ENCODE assay signal across 10 mouse cellular contexts in the genomic region with DNA sequence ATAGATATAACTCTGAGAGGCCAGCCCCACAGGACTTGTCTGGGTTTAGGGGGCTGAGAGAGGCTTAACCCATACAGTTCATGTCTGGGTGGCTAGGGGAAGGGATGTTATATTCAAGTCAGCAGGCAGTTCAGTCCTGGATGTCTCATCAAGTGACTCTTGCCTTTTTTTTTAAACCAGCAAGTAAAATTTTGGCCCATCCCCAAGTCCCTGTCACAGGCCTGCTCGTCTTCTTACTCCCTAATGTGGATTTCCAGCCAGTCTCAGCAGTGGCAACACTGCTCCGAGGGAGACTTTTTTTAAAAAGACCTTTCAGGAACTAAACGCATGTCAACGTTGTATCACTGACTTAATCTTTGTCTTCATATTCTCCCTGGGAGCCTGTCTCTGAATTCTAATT. TPM values are rescaled to one million over a fixed set of nuclear protein-coding genes. Genes with fewer than 3 reads are reported as not detected.
DNase-seq lines count a peak whose midpoint lies in the region; ATAC-seq and TF ChIP-seq lines count a peak whose summit lies in the region.
"Had no signal": no experiment of that assay in that cellular context is flagged by ENCODE, and none has a peak within 500 bp of the region (broad histone marks: within the 10 kb centered on the region; RNA-seq: fewer than 3 reads in every experiment).

No protein-coding gene starts in this region.

- peak; percentile 58 for DNase-seq in kidney, adult 2 months
- DNase-seq in kidney, adult 18-20 months, result no peak
- peak; percentile 61 for DNase-seq in brain, embryonic 14.5 days (ENCODE audit: low read depth)
- DNase-seq in embryonic facial prominence, embryonic 14.5 days (ENCODE audit: low spot score), result no peak
- peak; percentile 79 for DNase-seq in midbrain, embryonic 11.5 days (ENCODE audit: low spot score, missing footprints)
- DNase-seq in urinary bladder, adult 2 months (ENCODE audit: low spot score), result no peak
- DNase-seq: cerebellum, adult 11 months had no signal

- WGBS in kidney, adult 2 months, result 38% methylated on average over 4 of the region's 4 CpGs
- 41% methylated on average over 4 of the region's 4 CpGs for whole genome bisulfite sequencing in embryonic facial prominence, embryonic 14.5 days
- WGBS in midbrain, embryonic 11.5 days, result 22% methylated on average over 4 of the region's 4 CpGs

- H3K4me1 ChIP-seq in kidney, adult 2 months (ENCODE audit: control insufficient read depth, insufficient read depth, low read length), result peaks cover 35% of the 10 kb centered on the region
- H3K4me1 ChIP-seq in embryonic facial prominence, embryonic 14.5 days (ENCODE audit: control insufficient read depth, insufficient read depth, low read length), result peaks cover 30% of the 10 kb centered on the region
- H3K4me1 ChIP-seq in midbrain, embryonic 11.5 days (ENCODE audit: control insufficient read depth, insufficient read depth, low read length), result peaks cover 75% of the 10 kb centered on the region

- no peak for TF ChIP-seq POLR2A in kidney, adult 2 months (IDR thresholded peaks at IDR 0.05; ENCODE audit: low read depth, low read length)
- no peak for TF ChIP-seq POLR2A in brain, embryonic 14.5 days (IDR thresholded peaks at IDR 0.05; ENCODE audit: borderline replicate concordance, extremely low read depth, insufficient read depth, insufficient read length, poor library complexity, severe bottlenecking)

- no peaks in the 10 kb centered on the region for H3K27me3 ChIP-seq in kidney, adult 2 months (replicated peaks; ENCODE audit: control insufficient read depth, insufficient read depth, low read length)
- H3K27me3 ChIP-seq in embryonic facial prominence, embryonic 14.5 days (replicated peaks; ENCODE audit: control insufficient read depth, insufficient read depth, low read length), result no peaks in the 10 kb centered on the region
- peaks cover 2% of the 10 kb centered on the region; the same call in 1 of the 2 replicates for H3K27me3 ChIP-seq in midbrain, embryonic 11.5 days (ENCODE audit: control insufficient read depth, insufficient read depth, low read length)

- no peak overlapping the region for H3K9ac ChIP-seq in embryonic facial prominence, embryonic 14.5 days (ENCODE audit: low read depth, low read length)
- H3K9ac ChIP-seq in midbrain, embryonic 11.5 days (ENCODE audit: low read length), result no peak overlapping the region
- H3K9ac ChIP-seq: liver, embryonic 14.5 days had no signal

- H3K36me3 ChIP-seq in kidney, adult 2 months (ENCODE audit: control insufficient read depth, insufficient read depth, low read length), result no peaks in the 10 kb centered on the region
- no peaks in the 10 kb centered on the region for H3K36me3 ChIP-seq in embryonic facial prominence, embryonic 14.5 days (ENCODE audit: control insufficient read depth, insufficient read depth, low read length)
- H3K36me3 ChIP-seq in midbrain, embryonic 11.5 days (ENCODE audit: control insufficient read depth, insufficient read depth, low read length), result no peaks in the 10 kb centered on the region

- TF ChIP-seq CTCF in kidney, adult 2 months (conservative IDR thresholded peaks at IDR 0.05; ENCODE audit: insufficient read depth, insufficient read length, low read depth, low read length), result no peak
- TF ChIP-seq CTCF in brain, embryonic 14.5 days (IDR thresholded peaks at IDR 0.05; ENCODE audit: borderline replicate concordance, extremely low read depth, insufficient read depth, insufficient read length), result no peak

- peak overlapping the region; percentile 24 for H3K4me2 ChIP-seq in embryonic facial prominence, embryonic 14.5 days (ENCODE audit: low read depth, low read length)
- no peak overlapping the region for H3K4me2 ChIP-seq in midbrain, embryonic 11.5 days

- H3K27ac ChIP-seq in kidney, adult 2 months (ENCODE audit: insufficient read depth, low read depth, low read length), result no peak overlapping the region
- H3K27ac ChIP-seq in embryonic facial prominence, embryonic 14.5 days (replicated peaks; ENCODE audit: low read depth, low read length), result no peak overlapping the region
- H3K27ac ChIP-seq in midbrain, embryonic 11.5 days (ENCODE audit: low read depth, low read length), result no peak overlapping the region
- H3K27ac ChIP-seq: kidney, postnatal 0 days; liver, embryonic 14.5 days had no signal

- no peak for ATAC-seq in embryonic facial prominence, embryonic 14.5 days (ENCODE audit: low read depth)
- no peak for ATAC-seq in midbrain, embryonic 11.5 days (ENCODE audit: low FRiP score)
- no peak for ATAC-seq in activated CD4-positive, CD25-positive, alpha-beta regulatory T cell, adult 4 months

- no peaks in the 10 kb centered on the region for H3K9me3 ChIP-seq in embryonic facial prominence, embryonic 14.5 days (ENCODE audit: control insufficient read depth, low read length)
- no peaks in the 10 kb centered on the region for H3K9me3 ChIP-seq in midbrain, embryonic 11.5 days (ENCODE audit: control insufficient read depth, low read length)

- H3K4me3 ChIP-seq in kidney, adult 2 months (ENCODE audit: insufficient read depth, low read depth, low read length), result no peak overlapping the region
- no peak overlapping the region for H3K4me3 ChIP-seq in embryonic facial prominence, embryonic 14.5 days (ENCODE audit: low read depth, low read length)
- H3K4me3 ChIP-seq in midbrain, embryonic 11.5 days (ENCODE audit: low read depth, low read length), result no peak overlapping the region

RNA-seq across cellular contexts. Expression of a gene that starts 7.0 kb away (rescaled TPM):
- 5.1 and 5.9 TPM in 2 replicates for polyA plus RNA-seq in kidney, adult 2 months (2012; rRNA removed)
- polyA plus RNA-seq in brain, embryonic 14.5 days (2012; rRNA removed), result 60.3 and 66.5 TPM in 2 replicates
- 12.8 and 14.8 TPM in 2 replicates for polyA plus RNA-seq in embryonic facial prominence, embryonic 14.5 days (2014; fragmentation: Nextera tagmentation; extraction: Ambion mirVana)
- 10.6 and 10.7 TPM in 2 replicates for polyA plus RNA-seq in midbrain, embryonic 11.5 days (2014; fragmentation: Nextera tagmentation; extraction: Ambion mirVana)
- 9.7 and 10.5 TPM in 2 replicates for polyA plus RNA-seq in urinary bladder, adult 2 months (2012; rRNA removed)
- not detected for polyA plus RNA-seq in activated CD4-positive, CD25-positive, alpha-beta regulatory T cell, adult 4 months (2017; shearing (Covaris generic))

Comparison
In these comparisons a context has a peak if more than half of its experiments do, and no peak if none do; other contexts are left out.
1. DNase-seq: peak in kidney, adult 2 months (single experiment), brain, embryonic 14.5 days (single experiment) and midbrain, embryonic 11.5 days (single experiment); none in kidney, adult 18-20 months (single experiment), embryonic facial prominence, embryonic 14.5 days (single experiment) and urinary bladder, adult 2 months (single experiment).